Mouse (Mus musculus) hindlimb bud, embryonic 11.5 days (tissue): ENCODE measurements around the gene Uprt.

ENCODE experiments used
- DNase-seq: peaks from one replicate; pipeline ENCODE4 v3.0.0-alpha.2; 2012; ENCODE audit warnings: low read depth, low spot score; ENCODE audit errors: extremely low spot score

Uprt gene

GRCm38 (mm10) chrX:104482572-104483443, at the start of gene Uprt:
Uprt (plus strand) TSS chrX:104482818.
- DNase-seq, result no peak

- no peak for DNase-seq
These were observed 49.2 kb upstream of the Uprt start for GRCm38 (mm10) chrX:104433456-104433855.

- no peak for DNase-seq
These were observed 30.2 kb upstream of the Uprt start for GRCm38 (mm10) chrX:104452433-104452832.

GRCm38 (mm10) chrX:104461755-104462154, 20.9 kb upstream of the Uprt start:
- DNase-seq, result no peak

GRCm38 (mm10) chrX:104464376-104464775, 18.2 kb upstream of the Uprt start:
- DNase-seq, result no peak

- DNase-seq, result no peak
These were observed 4.6 kb upstream of the Uprt start for GRCm38 (mm10) chrX:104478041-104478440.

- no peak for DNase-seq
These were observed 808 bp downstream of the Uprt start for GRCm38 (mm10) chrX:104483444-104483808.

- no peak for DNase-seq
These were observed 3.0 kb downstream of the Uprt start for GRCm38 (mm10) chrX:104485596-104485995.

- no peak for DNase-seq
These were observed 5.4 kb downstream of the Uprt start for GRCm38 (mm10) chrX:104488036-104488435.

GRCm38 (mm10) chrX:104488870-104489467, 6.4 kb downstream of the Uprt start:
- no peak for DNase-seq

GRCm38 (mm10) chrX:104489626-104490355, 7.2 kb downstream of the Uprt start:
- no peak for DNase-seq

GRCm38 (mm10) chrX:104501765-104502164, 19.1 kb downstream of the Uprt start:
- DNase-seq, result no peak

GRCm38 (mm10) chrX:104542635-104543034, 60.0 kb downstream of the Uprt start:
- DNase-seq, result no peak

GRCm38 (mm10) chrX:104543919-104544595, 61.4 kb downstream of the Uprt start:
- DNase-seq, result no peak

- no peak for DNase-seq
These were observed 62.7 kb downstream of the Uprt start for GRCm38 (mm10) chrX:104545283-104545682.
